In genomic region chr1:20677987-20678386, GRCm38 (mm10) we compare ENCODE assay signal across 14 mouse cellular contexts. TPM values are rescaled to one million over a fixed set of nuclear protein-coding genes. Genes with fewer than 3 reads are reported as not detected.
DNase-seq lines count a peak whose midpoint lies in the region; ATAC-seq and TF ChIP-seq lines count a peak whose summit lies in the region.
"Had no signal": no experiment of that assay in that cellular context is flagged by ENCODE, and none has a peak within 500 bp of the region (broad histone marks: within the 10 kb centered on the region; RNA-seq: fewer than 3 reads in every experiment).

No protein-coding gene starts in this region.

- no peak overlapping the region for H3K4me3 ChIP-seq in heart, postnatal 0 days (ENCODE audit: low read depth, low read length)
- H3K4me3 ChIP-seq in heart, adult 2 months: no peak overlapping the region
- no peak overlapping the region for H3K4me3 ChIP-seq in neural tube, embryonic 12.5 days
- H3K4me3 ChIP-seq: liver, embryonic 15.5 days had no signal

- no peak for TF ChIP-seq CTCF in heart, postnatal 0 days (IDR thresholded peaks at IDR 0.05; ENCODE audit: low read depth)
- no peak for TF ChIP-seq CTCF in heart, adult 2 months (IDR thresholded peaks at IDR 0.05)

- H3K36me3 ChIP-seq in heart, postnatal 0 days (replicated peaks; ENCODE audit: control insufficient read depth, insufficient read depth, low read length): no peaks in the 10 kb centered on the region
- no peaks in the 10 kb centered on the region for H3K36me3 ChIP-seq in heart, adult 2 months (ENCODE audit: control insufficient read depth, insufficient read depth, low read length)
- no peaks in the 10 kb centered on the region for H3K36me3 ChIP-seq in neural tube, embryonic 12.5 days
- H3K36me3 ChIP-seq: liver, embryonic 15.5 days had no signal

- H3K79me2 ChIP-seq in heart, adult 2 months (replicated peaks; ENCODE audit: control insufficient read depth, insufficient read depth, low read length): no peaks in the 10 kb centered on the region

- no peak overlapping the region for H3K9ac ChIP-seq in heart, postnatal 0 days (replicated peaks; ENCODE audit: low read depth, low read length)
- H3K9ac ChIP-seq in heart, adult 2 months (ENCODE audit: low read depth, low read length): no peak overlapping the region
- H3K9ac ChIP-seq in neural tube, embryonic 12.5 days: no peak overlapping the region
- H3K9ac ChIP-seq: liver, embryonic 15.5 days had no signal

- H3K27ac ChIP-seq in heart, postnatal 0 days (ENCODE audit: low read depth): no peak overlapping the region
- H3K27ac ChIP-seq in heart, adult 2 months: no peak overlapping the region
- no peak overlapping the region for H3K27ac ChIP-seq in neural tube, embryonic 12.5 days
- H3K27ac ChIP-seq: liver, embryonic 15.5 days had no signal

- intact Hi-C loops in heart, adult 2 months (cut with DNase I): no loop called here

- H3K4me2 ChIP-seq in heart, postnatal 0 days (ENCODE audit: low read depth, low read length): no peak overlapping the region
- H3K4me2 ChIP-seq in neural tube, embryonic 12.5 days (replicated peaks): no peak overlapping the region
- H3K4me2 ChIP-seq: liver, embryonic 15.5 days had no signal

- no peak for TF ChIP-seq POLR2A in heart, adult 2 months (IDR thresholded peaks at IDR 0.05; ENCODE audit: insufficient read depth, low read depth, low read length)

- TF ChIP-seq EP300 in heart, postnatal 0 days (IDR thresholded peaks at IDR 0.05; ENCODE audit: low read depth): no peak
- TF ChIP-seq EP300 in heart, adult 2 months (IDR thresholded peaks at IDR 0.05; ENCODE audit: insufficient read depth, low read depth, low read length): no peak

- WGBS in heart, postnatal 0 days: 21% methylated on average over 3 of the region's 3 CpGs
- WGBS in heart, adult 2 months: 14% methylated on average over 3 of the region's 3 CpGs
- 7% methylated on average over 3 of the region's 3 CpGs for WGBS in neural tube, embryonic 12.5 days

- no peaks in the 10 kb centered on the region for H3K4me1 ChIP-seq in heart, postnatal 0 days (ENCODE audit: control insufficient read depth, insufficient read depth)
- no peaks in the 10 kb centered on the region for H3K4me1 ChIP-seq in heart, adult 2 months (ENCODE audit: control insufficient read depth, insufficient read depth, low read length)
- peaks cover 3% of the 10 kb centered on the region for H3K4me1 ChIP-seq in neural tube, embryonic 12.5 days
- H3K4me1 ChIP-seq: liver, embryonic 15.5 days had no signal

- DNase-seq in heart, postnatal 0 days (ENCODE audit: low spot score): no peak
- DNase-seq in heart, adult 2 months: no peak
- DNase-seq in brain, adult 2 months (ENCODE audit: low read depth, low spot score): peak; percentile 81
- DNase-seq in forelimb bud, embryonic 11.5 days (ENCODE audit: low read depth, low spot score): peak; percentile 20
- no peak for DNase-seq in MN1 (ENCODE audit: low spot score)
- DNase-seq in spleen, adult 18-20 months: no peak
- no peak for DNase-seq in kidney, postnatal 25 days
- DNase-seq: adrenal gland, postnatal 10 days; right cerebral cortex, postnatal 25 days; thymus, adult 2 months had no signal

- no peaks in the 10 kb centered on the region for H3K9me3 ChIP-seq in heart, postnatal 0 days (replicated peaks; ENCODE audit: control insufficient read depth, low read length)
- no peaks in the 10 kb centered on the region for H3K9me3 ChIP-seq in neural tube, embryonic 12.5 days
- H3K9me3 ChIP-seq: liver, embryonic 15.5 days had no signal

- no peaks in the 10 kb centered on the region for H3K27me3 ChIP-seq in heart, postnatal 0 days (ENCODE audit: control insufficient read depth, insufficient read depth, low read length)
- no peaks in the 10 kb centered on the region for H3K27me3 ChIP-seq in heart, adult 2 months (ENCODE audit: control insufficient read depth, insufficient read depth, low read length)
- H3K27me3 ChIP-seq in neural tube, embryonic 12.5 days (replicated peaks): no peaks in the 10 kb centered on the region
- H3K27me3 ChIP-seq: liver, embryonic 15.5 days had no signal

- peak; percentile 47 for ATAC-seq in heart, postnatal 0 days (ENCODE audit: insufficient read depth, low read depth)
- peak; percentile 54; the same call in 1 of the 2 replicates for ATAC-seq in neural tube, embryonic 12.5 days (ENCODE audit: low FRiP score, low read depth)

RNA-seq across cellular contexts. Expression of gene Il17a, which starts 52.7 kb away (rescaled TPM):
- total RNA-seq in heart, postnatal 0 days (2014; rRNA removed; ENCODE audit: low replicate concordance): not detected in 2 replicates
- not detected in 2 replicates for polyA plus RNA-seq in heart, postnatal 0 days (2015; fragmentation: Nextera tagmentation; extraction: Ambion mirVana)
- not detected for total RNA-seq in heart, adult 2 months (2021)
- polyA plus RNA-seq in heart, adult 2 months (2012; rRNA removed): not detected in 2 replicates
- not detected in 2 replicates for polyA plus RNA-seq in neural tube, embryonic 12.5 days (2016; fragmentation: Nextera tagmentation; extraction: Ambion mirVana)
- total RNA-seq: adrenal gland, postnatal 10 days; gastrocnemius, adult 18-20 months; layer of hippocampus, postnatal 10 days had no signal
- polyA plus RNA-seq: liver, embryonic 15.5 days had no signal

Comparison
In these comparisons a context has a peak if more than half of its experiments do, and no peak if none do; other contexts are left out.
1. DNase-seq: peak in brain, adult 2 months (single experiment) and forelimb bud, embryonic 11.5 days (single experiment); none in heart, postnatal 0 days (single experiment), heart, adult 2 months (0 of 2), MN1 (single experiment), spleen, adult 18-20 months (0 of 2) and kidney, postnatal 25 days (0 of 2).